17 mouse cellular contexts compared by ENCODE assay signal in genomic region chr2:167449331-167450275, GRCm38 (mm10). TPM values are rescaled to one million over a fixed set of nuclear protein-coding genes. Genes with fewer than 3 reads are reported as not detected.
DNase-seq lines count a peak whose midpoint lies in the region; ATAC-seq lines count a peak whose summit lies in the region.
"Had no signal": no experiment of that assay in that cellular context is flagged by ENCODE, and none has a peak within 500 bp of the region (broad histone marks: within the 10 kb centered on the region; RNA-seq: fewer than 3 reads in every experiment).

No protein-coding gene starts in this region.

- no peak overlapping the region for H3K4me2 ChIP-seq in heart, embryonic 11.5 days
- no peak overlapping the region for H3K4me2 ChIP-seq in liver, embryonic 13.5 days
- H3K4me2 ChIP-seq in stomach, embryonic 16.5 days (ENCODE audit: low read depth, low read length), result no peak overlapping the region
- H3K4me2 ChIP-seq: heart, embryonic 15.5 days had no signal

- 87% methylated on average over 21 of the region's 21 CpGs for WGBS in heart, embryonic 11.5 days (ENCODE audit: insufficient replicate concordance)
- 85% methylated on average over 21 of the region's 21 CpGs for WGBS in liver, embryonic 13.5 days (ENCODE audit: insufficient replicate concordance)
- 85% methylated on average over 21 of the region's 21 CpGs for WGBS in stomach, embryonic 16.5 days

- H3K4me3 ChIP-seq in heart, embryonic 11.5 days (ENCODE audit: low read depth, low read length), result no peak overlapping the region
- no peak overlapping the region for H3K4me3 ChIP-seq in liver, embryonic 13.5 days (replicated peaks)
- H3K4me3 ChIP-seq in stomach, embryonic 16.5 days (replicated peaks; ENCODE audit: low read length), result no peak overlapping the region
- H3K4me3 ChIP-seq: heart, embryonic 15.5 days had no signal

- H3K27ac ChIP-seq in heart, embryonic 11.5 days (ENCODE audit: low read depth, low read length), result no peak overlapping the region
- H3K27ac ChIP-seq in liver, embryonic 13.5 days, result peak overlapping the region; percentile 91
- H3K27ac ChIP-seq in stomach, embryonic 16.5 days (ENCODE audit: low read length), result 0 out of 2 replicates have a peak overlapping the region, but pooled peaks have one; percentile 38
- H3K27ac ChIP-seq: heart, embryonic 15.5 days had no signal

- no peak for ATAC-seq in heart, embryonic 11.5 days (replicated peaks; ENCODE audit: insufficient number of reproducible peaks, low FRiP score, low TSS enrichment)
- no peak for ATAC-seq in liver, embryonic 13.5 days (ENCODE audit: low read depth)
- no peak for ATAC-seq in stomach, embryonic 16.5 days (ENCODE audit: insufficient read depth, low FRiP score)
- ATAC-seq: activated CD4-positive, CD25-positive, alpha-beta regulatory T cell, adult 4 months; forebrain, embryonic 14.5 days; midbrain, embryonic 16.5 days; Patski had no signal

- peaks cover 23% of the 10 kb centered on the region for H3K36me3 ChIP-seq in heart, embryonic 11.5 days (ENCODE audit: control insufficient read depth, insufficient read depth, low read length)
- peaks cover 84% of the 10 kb centered on the region for H3K36me3 ChIP-seq in liver, embryonic 13.5 days
- H3K36me3 ChIP-seq in stomach, embryonic 16.5 days (ENCODE audit: control insufficient read depth, insufficient read depth, low read length), result peaks cover 9% of the 10 kb centered on the region; the same call in 1 of the 2 replicates

- no peaks in the 10 kb centered on the region for H3K27me3 ChIP-seq in heart, embryonic 11.5 days (ENCODE audit: control insufficient read depth, insufficient read depth, low read length)
- H3K27me3 ChIP-seq in liver, embryonic 13.5 days, result no peaks in the 10 kb centered on the region
- H3K27me3 ChIP-seq in stomach, embryonic 16.5 days (ENCODE audit: control insufficient read depth, insufficient read depth, low read length), result no peaks in the 10 kb centered on the region
- H3K27me3 ChIP-seq: heart, embryonic 15.5 days; Patski had no signal

- DNase-seq in heart, postnatal 4 days, result no peak
- no peak for DNase-seq in liver, embryonic 13.5 days
- DNase-seq in liver, result no peak
- DNase-seq in cerebellum, postnatal 10 days, result peak; percentile 79 to 80
- no peak for DNase-seq in gastrocnemius, postnatal 10 days
- DNase-seq in kidney, postnatal 25 days, result no peak
- DNase-seq: adrenal gland, postnatal 25 days; B cell, adult 2 months; heart, adult 11 months; lung, postnatal 10 days had no signal

- peaks cover 4% of the 10 kb centered on the region; the same call in 1 of the 2 replicates for H3K4me1 ChIP-seq in heart, embryonic 11.5 days (ENCODE audit: control insufficient read depth, insufficient read depth, low read length)
- H3K4me1 ChIP-seq in liver, embryonic 13.5 days (replicated peaks), result peaks cover 49% of the 10 kb centered on the region
- no peaks in the 10 kb centered on the region for H3K4me1 ChIP-seq in stomach, embryonic 16.5 days (ENCODE audit: control insufficient read depth, insufficient read depth, low read length)

- 0 out of 2 replicates have a peak overlapping the region, but pooled peaks have one; percentile 12 for H3K9ac ChIP-seq in heart, embryonic 11.5 days (ENCODE audit: low read depth, low read length)
- H3K9ac ChIP-seq in liver, embryonic 13.5 days, result no peak overlapping the region
- no peak overlapping the region for H3K9ac ChIP-seq in stomach, embryonic 16.5 days (ENCODE audit: low read length)
- H3K9ac ChIP-seq: heart, embryonic 15.5 days had no signal

- H3K9me3 ChIP-seq in heart, embryonic 11.5 days (replicated peaks; ENCODE audit: control insufficient read depth, low read length), result no peaks in the 10 kb centered on the region
- H3K9me3 ChIP-seq in liver, embryonic 13.5 days (replicated peaks), result no peaks in the 10 kb centered on the region
- H3K9me3 ChIP-seq in stomach, embryonic 16.5 days (replicated peaks; ENCODE audit: control insufficient read depth, low read length), result no peaks in the 10 kb centered on the region
- H3K9me3 ChIP-seq: heart, embryonic 15.5 days had no signal

RNA-seq across cellular contexts. Expression of gene Slc9a8, which starts 28.1 kb away (rescaled TPM):
- 19.9 and 21.6 TPM in 2 replicates for polyA plus RNA-seq in heart, embryonic 11.5 days (2014; fragmentation: Nextera tagmentation; extraction: Ambion mirVana)
- total RNA-seq in heart, postnatal 4 days (2021), result 10 to 100 TPM; 29.4 to 30.5 TPM
- 12.0 and 13.4 TPM in 2 replicates for polyA plus RNA-seq in liver, embryonic 13.5 days (2015; fragmentation: Nextera tagmentation; extraction: Ambion mirVana)
- polyA plus RNA-seq in stomach, embryonic 16.5 days (2015; fragmentation: Nextera tagmentation; extraction: Ambion mirVana), result 21.5 and 21.7 TPM in 2 replicates
- total RNA-seq in gastrocnemius, postnatal 10 days (2021), result 10 to 100 TPM; 29.2 to 33.3 TPM

RNA-seq across cellular contexts. Expression of gene Rnf114, which starts 42.8 kb away (rescaled TPM):
- polyA plus RNA-seq in heart, embryonic 11.5 days (2014; fragmentation: Nextera tagmentation; extraction: Ambion mirVana), result 58.9 and 68.6 TPM in 2 replicates
- 10 to 100 TPM; 39.3 to 39.4 TPM for total RNA-seq in heart, postnatal 4 days (2021)
- polyA plus RNA-seq in liver, embryonic 13.5 days (2015; fragmentation: Nextera tagmentation; extraction: Ambion mirVana), result 32.5 and 33.2 TPM in 2 replicates
- 68.7 and 73.3 TPM in 2 replicates for polyA plus RNA-seq in stomach, embryonic 16.5 days (2015; fragmentation: Nextera tagmentation; extraction: Ambion mirVana)
- 10 to 100 TPM; 16.8 to 18.3 TPM for total RNA-seq in gastrocnemius, postnatal 10 days (2021)

RNA-seq across cellular contexts. Expression of gene Spata2, which starts 43.1 kb away (rescaled TPM):
- 12.3 and 13.8 TPM in 2 replicates for polyA plus RNA-seq in heart, embryonic 11.5 days (2014; fragmentation: Nextera tagmentation; extraction: Ambion mirVana)
- 10 to 100 TPM; 25.1 to 27.5 TPM for total RNA-seq in heart, postnatal 4 days (2021)
- polyA plus RNA-seq in liver, embryonic 13.5 days (2015; fragmentation: Nextera tagmentation; extraction: Ambion mirVana), result 7.0 and 9.4 TPM in 2 replicates
- 13.8 and 15.9 TPM in 2 replicates for polyA plus RNA-seq in stomach, embryonic 16.5 days (2015; fragmentation: Nextera tagmentation; extraction: Ambion mirVana)
- total RNA-seq in gastrocnemius, postnatal 10 days (2021), result 10 to 100 TPM; 14.9 to 15.6 TPM

Comparison
In these comparisons a context has a peak if more than half of its experiments do, and no peak if none do; other contexts are left out.
1. DNase-seq: peak in cerebellum, postnatal 10 days (2 of 2); none in heart, postnatal 4 days (single experiment), liver, embryonic 13.5 days (single experiment), liver (single experiment), gastrocnemius, postnatal 10 days (single experiment) and kidney, postnatal 25 days (0 of 2).